Mouse (Mus musculus) olfactory bulb, adult 2 months (tissue): ENCODE results near the gene Cacnb1. TPM values are rescaled to one million over a fixed set of nuclear protein-coding genes. Genes with fewer than 3 reads are reported as not detected.

Experiments used
- H3K27ac ChIP-seq: fragments of 200-500 bp; 2 replicates; pipeline ENCODE4 v1.5.1; 2012; ENCODE audit warnings: low read depth, low read length; ENCODE audit not compliant: insufficient read depth
- H3K4me1 ChIP-seq: fragments of 200-500 bp; 2 replicates; pipeline ENCODE4 v1.6.1; 2012; ENCODE audit warnings: low read length; ENCODE audit not compliant: control insufficient read depth, insufficient read depth
- H3K4me3 ChIP-seq: fragments of 200-500 bp; 2 replicates; pipeline ENCODE4 v1.5.1; 2012; ENCODE audit warnings: mild to moderate bottlenecking, low read depth, low read length, moderate library complexity; ENCODE audit not compliant: insufficient read depth
- CTCF ChIP-seq: fragments of 200-500 bp; IDR thresholded peaks from 2 replicates; pipeline ENCODE4 v1.5.1; 2012; ENCODE audit warnings: low read depth, mild to moderate bottlenecking, low read length, moderate library complexity; ENCODE audit not compliant: insufficient read depth
- POLR2A ChIP-seq: fragments of 200-500 bp; IDR thresholded peaks from 2 replicates; pipeline ENCODE4 v1.6.1; 2012; ENCODE audit warnings: mild to moderate bottlenecking, low read depth, low read length, moderate library complexity; ENCODE audit not compliant: insufficient read depth
- WGBS: fragments of 180-500 bp; shearing (Covaris S2); methylation state at CpG from one replicate; pipeline ENCODE4 v1.1.7; 2018; 5-methylcytosine and 5-hydroxymethylcytosine counted together
- polyA plus RNA-seq: library from polyadenylated mRNA; stranded (reverse); fragments of >200 nt; gene quantifications from 2 replicates; pipeline ENCODE4 v1.2.4, GENCODE M21; 2012; ENCODE audit warnings: low replicate concordance; ENCODE audit not compliant: missing spikeins, insufficient read depth, insufficient read length

Gene Cacnb1
- polyA plus RNA-seq, 1 experiment, result not detected

DNA sequence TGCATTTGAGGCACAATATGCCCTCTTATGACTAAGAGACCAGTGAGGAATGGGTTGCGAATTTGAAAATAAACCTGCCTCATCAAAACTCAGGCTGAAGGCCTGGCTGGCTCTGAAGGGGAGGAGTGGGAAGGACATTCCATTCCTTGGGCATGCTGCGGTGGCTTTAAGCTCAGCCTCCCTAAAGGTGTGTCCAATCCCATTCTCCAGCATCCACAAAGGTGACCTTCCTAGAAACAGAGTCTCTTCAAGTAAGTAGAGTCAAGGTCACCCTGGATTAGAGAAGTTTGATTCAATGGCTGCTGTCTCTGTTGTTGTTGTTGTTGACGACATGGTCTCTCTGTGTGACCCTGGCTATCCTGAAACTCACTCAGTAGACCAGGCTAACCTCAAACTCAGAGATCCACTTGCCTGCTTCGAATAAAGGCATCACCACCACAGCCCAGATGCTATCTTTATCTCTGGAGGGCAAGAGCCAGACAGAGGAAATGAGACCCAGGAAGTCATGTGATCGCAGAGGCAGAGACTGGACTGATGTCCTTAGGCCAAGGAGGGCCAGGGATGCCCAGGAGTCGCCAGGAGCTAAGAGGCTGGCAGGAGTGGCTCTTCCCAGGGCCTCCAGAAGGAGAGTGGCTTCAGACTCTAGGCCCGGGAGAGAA lies 64.1 kb downstream of the Cacnb1 start:
- peaks cover 8% of the 10 kb centered on the region; the same call in 1 of the 2 replicates for H3K4me1 ChIP-seq
- no peak overlapping the region for H3K27ac ChIP-seq
- WGBS, result 78% methylated on average over 7 of the region's 7 CpGs

GRCm38 (mm10) chr11:97956905-97957560 lies 65.8 kb downstream of the Cacnb1 start:
- Histone ChIP-seq H3K4me3 (no peak overlapping the region), H3K4me1 (peaks cover 8% of the 10 kb centered on the region; the same call in 1 of the 2 replicates), H3K27ac (no peak overlapping the region)
- no peak for TF ChIP-seq POLR2A
- no peak for TF ChIP-seq CTCF
- 61% methylated on average over 6 of the region's 6 CpGs for WGBS

More for the DNA sequence above, 64.1 kb downstream of the Cacnb1 start:
- no peak overlapping the region for H3K4me3 ChIP-seq
- TF ChIP-seq CTCF, result no peak
- TF ChIP-seq POLR2A, result no peak

DNA sequence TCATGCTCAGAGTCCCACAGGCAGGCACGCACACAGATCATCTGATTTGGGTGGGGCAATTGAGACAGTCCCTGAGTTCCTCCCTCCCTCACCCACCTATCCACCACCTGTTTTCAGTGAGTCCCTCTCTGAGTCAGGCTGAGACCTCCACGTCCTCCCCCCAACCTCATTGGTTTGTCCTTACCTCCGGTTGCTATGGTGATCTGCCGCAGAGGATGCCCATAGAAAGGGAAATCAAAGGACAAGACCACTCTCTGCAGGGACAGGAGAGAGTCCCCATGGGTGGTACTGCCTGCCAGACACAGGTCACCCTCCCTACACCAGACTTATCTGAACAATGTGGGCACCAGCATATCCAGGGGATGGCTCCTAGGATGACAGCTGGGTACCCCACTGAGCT lies 66.9 kb downstream of the Cacnb1 start:
- Histone ChIP-seq H3K27ac (no peak overlapping the region), H3K4me3 (no peak overlapping the region), H3K4me1 (peaks cover 8% of the 10 kb centered on the region; the same call in 1 of the 2 replicates)
- WGBS, result 60% methylated on average over 4 of the region's 4 CpGs
- TF ChIP-seq POLR2A, result no peak
- no peak for TF ChIP-seq CTCF

GRCm38 (mm10) chr11:97955146-97955902 lies 67.5 kb downstream of the Cacnb1 start:
- WGBS, result 93% methylated on average over 9 of the region's 9 CpGs
- peaks cover 8% of the 10 kb centered on the region; the same call in 1 of the 2 replicates for H3K4me1 ChIP-seq
- H3K4me3 ChIP-seq, result no peak overlapping the region
- no peak for TF ChIP-seq CTCF
- TF ChIP-seq POLR2A, result no peak
- no peak overlapping the region for H3K27ac ChIP-seq

- TF ChIP-seq POLR2A (no peak), CTCF (no peak)
- no peak overlapping the region for H3K27ac ChIP-seq
- 69% methylated on average over 14 of the region's 14 CpGs for WGBS
- no peak overlapping the region for H3K4me3 ChIP-seq
- peaks cover 14% of the 10 kb centered on the region for H3K4me1 ChIP-seq
Measured at GRCm38 (mm10) chr11:97954469-97955141, 68.2 kb downstream of the Cacnb1 start.

DNA sequence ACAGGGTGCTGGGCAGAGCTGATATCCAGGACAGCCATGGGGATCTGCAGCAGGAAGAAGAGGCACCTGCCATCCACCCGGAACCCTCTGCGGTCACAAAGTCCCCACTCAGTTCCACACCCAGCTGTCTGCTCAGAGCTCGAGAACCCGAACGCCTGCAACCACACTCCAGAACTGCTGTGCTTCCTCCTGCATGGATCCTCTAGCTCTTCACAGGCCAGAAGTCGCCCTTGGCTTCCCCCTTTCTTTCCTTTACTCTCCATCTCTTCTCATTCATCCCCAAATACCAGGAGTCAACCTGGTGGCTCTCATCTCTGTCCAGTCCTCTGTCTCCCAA lies 68.9 kb downstream of the Cacnb1 start:
- no peak overlapping the region for H3K27ac ChIP-seq
- H3K4me1 ChIP-seq, result peaks cover 11% of the 10 kb centered on the region
- H3K4me3 ChIP-seq, result no peak overlapping the region
- no peak for TF ChIP-seq POLR2A
- TF ChIP-seq CTCF, result no peak
- 95% methylated on average over 6 of the region's 6 CpGs for WGBS

GRCm38 (mm10) chr11:97953179-97953938 lies 69.5 kb downstream of the Cacnb1 start:
- Histone ChIP-seq H3K4me1 (peaks cover 10% of the 10 kb centered on the region), H3K4me3 (no peak overlapping the region), H3K27ac (no peak overlapping the region)
- 92% methylated on average over 16 of the region's 16 CpGs for WGBS
- TF ChIP-seq POLR2A (no peak), CTCF (no peak)

- no peak for TF ChIP-seq CTCF
- no peak for TF ChIP-seq POLR2A
- Histone ChIP-seq H3K4me1 (peaks cover 10% of the 10 kb centered on the region), H3K4me3 (no peak overlapping the region), H3K27ac (no peak overlapping the region)
- WGBS, result 90% methylated on average over 1 of the region's 1 CpGs
Measured at GRCm38 (mm10) chr11:97952367-97953006, 70.3 kb downstream of the Cacnb1 start.

Other genes with a start within 250 kb of the Cacnb1 start
- gene 1700001P01Rik, start 247.1 kb downstream of the Cacnb1 start, polyA plus RNA-seq, result not detected in 2 replicates
- 695 TPM in 1 of 2 replicates, not detected in the other for gene Rpl23, start 240.6 kb downstream of the Cacnb1 start, polyA plus RNA-seq
- not detected in 2 replicates for gene Lasp1, start 224.0 kb downstream of the Cacnb1 start, polyA plus RNA-seq
- not detected in 2 replicates for gene B230217C12Rik, start 182.3 kb downstream of the Cacnb1 start, polyA plus RNA-seq
- gene Fbxo47, start 138.9 kb downstream of the Cacnb1 start, polyA plus RNA-seq, result not detected in 2 replicates
- gene Plxdc1, start 36.6 kb downstream of the Cacnb1 start, polyA plus RNA-seq, result not detected in 2 replicates
- 395 TPM in 1 of 2 replicates, not detected in the other for gene Arl5c, start 26.9 kb downstream of the Cacnb1 start, polyA plus RNA-seq
- not detected in 2 replicates for gene Rpl19, start 3.7 kb upstream of the Cacnb1 start, polyA plus RNA-seq
- gene Stac2, start 30.4 kb upstream of the Cacnb1 start, polyA plus RNA-seq, result not detected in 2 replicates
- not detected in 2 replicates for gene Fbxl20, start 127.4 kb upstream of the Cacnb1 start, polyA plus RNA-seq
- 130 TPM in 1 of 2 replicates, not detected in the other for gene Med1, start 170.3 kb upstream of the Cacnb1 start, polyA plus RNA-seq
- gene Cdk12, start 180.0 kb upstream of the Cacnb1 start, polyA plus RNA-seq, result not detected in 2 replicates